Mouse (Mus musculus): ENCODE measurements around the gene Abcc9. TPM values are rescaled to one million over a fixed set of nuclear protein-coding genes. Genes with fewer than 3 reads are reported as not detected.

Gene Abcc9
- total and polyA plus RNA-seq, 3 experiments, result not detected

DNA sequence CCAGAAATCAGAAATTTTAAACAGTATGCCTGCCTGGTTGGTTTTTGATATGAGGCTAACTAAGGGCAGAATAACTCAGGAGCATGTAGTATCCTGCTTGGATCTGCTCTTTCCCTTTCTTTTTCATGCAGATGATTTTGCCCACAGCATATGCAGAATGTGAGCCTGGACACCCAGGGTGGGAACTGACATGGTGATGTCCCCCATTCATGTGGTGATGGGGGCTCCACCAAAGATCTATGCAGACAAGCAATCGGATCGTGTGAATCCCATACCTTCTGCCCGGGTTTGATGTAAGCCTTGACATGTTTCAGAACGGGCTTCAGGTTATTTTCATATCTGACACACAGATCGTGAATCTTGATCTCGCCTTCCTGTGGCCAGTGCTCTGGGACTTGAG, 99.3 kb downstream of the Abcc9 start:
- Histone ChIP-seq H3K27me3 (replicated peaks) (no peaks in the 10 kb centered on the region), H3K27ac (ENCODE audit: insufficient read depth, low read depth) (no peak overlapping the region), H3K9ac (ENCODE audit: insufficient read depth, low read depth) (no peak overlapping the region), H3K36me3 (replicated peaks in 1 of 2; ENCODE audit: control insufficient read depth in 1 of 2, insufficient read depth in 1 of 2, low read length in 1 of 2) (no peaks in the 10 kb centered on the region), H3K4me2 (ENCODE audit: insufficient read depth, low read depth, poor library complexity, severe bottlenecking) (no peak overlapping the region), H3K79me2 (replicated peaks; ENCODE audit: control insufficient read depth, extremely low read depth, insufficient read depth, poor library complexity, severe bottlenecking) (no peaks in the 10 kb centered on the region), H3K9me3 (replicated peaks; ENCODE audit: low read length) (no peaks in the 10 kb centered on the region), H3K4me3 (replicated peaks in 1 of 3; ENCODE audit: low read depth in 2 of 3, low read length in 2 of 3, poor library complexity in 1 of 3) (no peak overlapping the region), H3K4me1 (ENCODE audit: control insufficient read depth in 1 of 2, insufficient read depth in 2 of 2) (0 out of 4 replicates have a peak, but pooled peaks cover 0 to 4% of the 10 kb centered on the region in 2 experiments)
- in situ Hi-C loops (cut with MboI; ENCODE audit: low pct_ligation_motif_present, low pct_unique_long_range_greater_than_20kb, low sequenced_read_pairs), result no loop called here
- no peak for DNase-seq (ENCODE audit: extremely low read depth)
- TF ChIP-seq USF2 (conservative IDR thresholded peaks at IDR 0.05; ENCODE audit: low read depth, low read length) (no peak), PAX5 (IDR thresholded peaks at IDR 0.05; ENCODE audit: low read length) (no peak), CHD2 (IDR thresholded peaks at IDR 0.05; ENCODE audit: low read length) (no peak), ELF1 (IDR thresholded peaks at IDR 0.05; ENCODE audit: low read depth, low read length) (no peak), RCOR1 (conservative IDR thresholded peaks at IDR 0.05; ENCODE audit: low read depth, low read length) (no peak), SMC3 (IDR thresholded peaks at IDR 0.05; ENCODE audit: low read depth, low read length) (no peak), E2F4 (IDR thresholded peaks at IDR 0.05; ENCODE audit: insufficient replicate concordance, low read depth, low read length) (no peak), GABPA (IDR thresholded peaks at IDR 0.05; ENCODE audit: insufficient replicate concordance, low read depth, low read length) (no peak), UBTF (IDR thresholded peaks at IDR 0.05; ENCODE audit: low read depth, low read length) (no peak), SIN3A (IDR thresholded peaks at IDR 0.05; ENCODE audit: low read length) (no peak), NELFE (IDR thresholded peaks at IDR 0.05; ENCODE audit: low read depth, low read length) (no peak), ZNF384 (IDR thresholded peaks at IDR 0.05; ENCODE audit: low read depth, low read length) (no peak), ZKSCAN1 (IDR thresholded peaks at IDR 0.05; ENCODE audit: borderline replicate concordance, low read depth, low read length) (no peak), NRF1 (IDR thresholded peaks at IDR 0.05; ENCODE audit: low read depth, low read length) (no peak), MXI1 (IDR thresholded peaks at IDR 0.05; ENCODE audit: low read depth, low read length) (no peak), MAX (IDR thresholded peaks at IDR 0.05; ENCODE audit: low read length) (no peak), MYC (IDR thresholded peaks at IDR 0.05; ENCODE audit: low read depth, low read length) (no peak), CTCF (conservative IDR thresholded peaks at IDR 0.05 in 1 of 2, IDR thresholded peaks at IDR 0.05 in 1 of 2; ENCODE audit: low read depth in 2 of 2, low read length in 2 of 2) (no peak), POLR2AphosphoS2 (IDR thresholded peaks at IDR 0.05; ENCODE audit: low read depth, low read length) (no peak), POLR2A (IDR thresholded peaks at IDR 0.05; ENCODE audit: low read depth, low read length) (no peak)
- dilution Hi-C loops (cut with MboI; ENCODE audit: extremely low pct_ligation_motif_present, extremely low pct_unique_long_range_greater_than_20kb, low sequenced_read_pairs), result no loop called here

DNA sequence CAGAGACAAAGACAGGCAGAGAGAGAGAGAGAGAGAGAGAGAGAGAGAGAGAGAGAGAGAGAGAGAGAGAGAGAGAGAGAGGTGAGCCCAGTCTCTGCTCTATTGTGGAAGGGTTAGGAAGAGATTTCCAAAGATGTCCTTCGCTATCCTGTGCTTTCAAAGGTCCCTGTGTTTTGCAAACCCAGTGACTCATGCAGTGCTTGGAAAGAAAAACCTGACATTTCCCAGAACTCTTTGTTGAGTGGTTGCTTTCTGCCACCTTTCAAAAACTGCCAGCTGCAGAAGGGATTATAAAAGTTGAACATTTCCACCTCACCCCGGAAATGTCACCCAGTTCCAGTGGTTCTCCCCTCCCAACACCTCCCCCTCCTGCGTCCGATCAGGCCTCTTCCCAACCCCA, 123.3 kb downstream of the Abcc9 start:
- H3K9me3 ChIP-seq (replicated peaks; ENCODE audit: low read length), result no peaks in the 10 kb centered on the region
- no peaks in the 10 kb centered on the region for H3K27me3 ChIP-seq (replicated peaks)
- TF ChIP-seq E2F4 (IDR thresholded peaks at IDR 0.05; ENCODE audit: insufficient replicate concordance, low read depth, low read length) (no peak), ELF1 (IDR thresholded peaks at IDR 0.05; ENCODE audit: low read depth, low read length) (no peak), ZNF384 (IDR thresholded peaks at IDR 0.05; ENCODE audit: low read depth, low read length) (no peak), POLR2A (IDR thresholded peaks at IDR 0.05; ENCODE audit: low read depth, low read length) (no peak), PAX5 (IDR thresholded peaks at IDR 0.05; ENCODE audit: low read length) (no peak), KAT2A (IDR thresholded peaks at IDR 0.05; ENCODE audit: insufficient replicate concordance, low read length) (no peak), CHD1 (IDR thresholded peaks at IDR 0.05; ENCODE audit: low read depth, low read length) (no peak), MAX (IDR thresholded peaks at IDR 0.05; ENCODE audit: low read length) (no peak), MEF2A (IDR thresholded peaks at IDR 0.05; ENCODE audit: borderline replicate concordance, low read depth, low read length) (no peak), RAD21 (IDR thresholded peaks at IDR 0.05; ENCODE audit: low read depth, low read length) (no peak), CHD2 (IDR thresholded peaks at IDR 0.05; ENCODE audit: low read length) (no peak), MAZ (IDR thresholded peaks at IDR 0.05; ENCODE audit: low read depth, low read length) (no peak), USF2 (conservative IDR thresholded peaks at IDR 0.05; ENCODE audit: low read depth, low read length) (no peak)
- in situ Hi-C loops (cut with MboI; ENCODE audit: low pct_ligation_motif_present, low pct_unique_long_range_greater_than_20kb, low sequenced_read_pairs), result no loop called here
- no peak overlapping the region for H3K27ac ChIP-seq (ENCODE audit: insufficient read depth, low read depth)
- no peak overlapping the region for H3K4me3 ChIP-seq (replicated peaks in 1 of 3; ENCODE audit: low read depth in 2 of 3, low read length in 2 of 3, poor library complexity in 1 of 3)
- no peaks in the 10 kb centered on the region for H3K79me2 ChIP-seq (replicated peaks; ENCODE audit: control insufficient read depth, extremely low read depth, insufficient read depth, poor library complexity, severe bottlenecking)
- no peak overlapping the region for H3K4me2 ChIP-seq (ENCODE audit: insufficient read depth, low read depth, poor library complexity, severe bottlenecking)
- H3K9ac ChIP-seq (ENCODE audit: insufficient read depth, low read depth), result no peak overlapping the region
- no peaks in the 10 kb centered on the region for H3K36me3 ChIP-seq (replicated peaks in 1 of 2; ENCODE audit: control insufficient read depth in 1 of 2, insufficient read depth in 1 of 2, low read length in 1 of 2)
- dilution Hi-C loops (cut with MboI; ENCODE audit: extremely low pct_ligation_motif_present, extremely low pct_unique_long_range_greater_than_20kb, low sequenced_read_pairs), result no loop called here
- H3K4me1 ChIP-seq (ENCODE audit: control insufficient read depth in 1 of 2, insufficient read depth in 2 of 2), result peaks cover 0 to 5% of the 10 kb centered on the region in 2 experiments; a peak in 1 of 4 replicates
- no peak for DNase-seq (ENCODE audit: extremely low read depth)
